Mouse (Mus musculus) liver, postnatal 0 days (tissue): ENCODE data around the gene Actr8. TPM values are rescaled to one million over a fixed set of nuclear protein-coding genes. Genes with fewer than 3 reads are reported as not detected.

Source experiments
- ATAC-seq: fragments of 200-750 bp; cut with Nextera tagmentation; 2 replicates; pipeline ENCODE4 v1.8.0; 2017; ENCODE audit warnings: mild to moderate bottlenecking, moderate library complexity
- DNase-seq: peaks from one replicate; pipeline ENCODE4 v3.0.0-alpha.2; 2016
- H3K27ac ChIP-seq: fragments of 300-500 bp; sonication (generic); 2 replicates; pipeline ENCODE4 v1.5.1; 2014; ENCODE audit warnings: antibody characterized with exemption, moderate library complexity, mild to moderate bottlenecking, low read depth
- H3K27me3 ChIP-seq: fragments of 300-500 bp; sonication (generic); 2 replicates; pipeline ENCODE4 v1.6.1; 2014; ENCODE audit warnings: low read length, control low read depth, mixed read lengths; ENCODE audit not compliant: insufficient read depth
- H3K36me3 ChIP-seq: fragments of 300-500 bp; sonication (generic); replicated peaks from 2 replicates; pipeline ENCODE4 v1.6.1; 2014; ENCODE audit warnings: mild to moderate bottlenecking, control low read depth, low read length, moderate library complexity, mixed read lengths; ENCODE audit not compliant: insufficient read depth
- H3K4me1 ChIP-seq: fragments of 300-500 bp; sonication (generic); 2 replicates; pipeline ENCODE4 v1.6.1; 2014; ENCODE audit warnings: antibody characterized with exemption, mild to moderate bottlenecking, control low read depth; ENCODE audit not compliant: insufficient read depth
- H3K4me2 ChIP-seq: fragments of 300-500 bp; sonication (generic); 2 replicates; pipeline ENCODE4 v1.6.1; 2014; ENCODE audit warnings: low read depth, mild to moderate bottlenecking, low read length, moderate library complexity, mixed read lengths
- H3K4me3 ChIP-seq: fragments of 300-500 bp; sonication (generic); 2 replicates; pipeline ENCODE4 v1.5.1; 2014; ENCODE audit warnings: low read depth, low read length
- H3K9ac ChIP-seq: fragments of 300-500 bp; sonication (generic); replicated peaks from 2 replicates; pipeline ENCODE4 v1.6.1; 2014; ENCODE audit warnings: mild to moderate bottlenecking, moderate library complexity
- H3K9me3 ChIP-seq: fragments of 300-500 bp; sonication (generic); 2 replicates; pipeline ENCODE4 v1.6.1; 2016; ENCODE audit warnings: mild to moderate bottlenecking, control low read depth, low read length, mixed read lengths
- CTCF ChIP-seq: sonication (generic); IDR thresholded peaks from 2 replicates; pipeline ENCODE4 v1.5.1; 2016; ENCODE audit warnings: antibody characterized with exemption, low read depth
- EP300 ChIP-seq: IDR thresholded peaks from 2 replicates; pipeline ENCODE4 v1.6.1; 2016; ENCODE audit warnings: antibody characterized with exemption, low read depth, mild to moderate bottlenecking
- WGBS: fragments of 180-500 bp; shearing (Covaris S2); extraction: QIAGEN DNeasy Blood & Tissue Kit; methylation state at CpG from one replicate; pipeline ENCODE4 v1.1.7; 2014; ENCODE audit not compliant: insufficient replicate concordance; 5-methylcytosine and 5-hydroxymethylcytosine counted together
- polyA plus RNA-seq: library from polyadenylated mRNA; unstranded; fragments of >200 nt; fragmentation: Nextera tagmentation; extraction: Ambion mirVana; gene quantifications from 2 replicates; pipeline ENCODE4 v1.2.1, GENCODE M21; 2015

Actr8 gene
- polyA plus RNA-seq, 1 experiment from 2014 or later: 15.0 TPM

GRCm38 (mm10) chr14:29999475-29999811, 21.3 kb downstream of the Actr8 start:
- ATAC-seq: peak; percentile 51
- Histone ChIP-seq H3K9me3 (no peaks in the 10 kb centered on the region), H3K4me2 (no peak overlapping the region), H3K4me3 (no peak overlapping the region), H3K9ac (no peak overlapping the region), H3K36me3 (peaks cover 15% of the 10 kb centered on the region), H3K4me1 (peaks cover 24% of the 10 kb centered on the region), H3K27me3 (no peaks in the 10 kb centered on the region), H3K27ac (peak overlapping the region; percentile 85)
- DNase-seq: peak; percentile 40
- TF ChIP-seq CTCF (no peak), EP300 (no peak)
- 51% methylated on average over 3 of the region's 3 CpGs for WGBS

- Histone ChIP-seq H3K27me3 (0 out of 2 replicates have a peak, but pooled peaks cover 3% of the 10 kb centered on the region), H3K4me3 (peak within 1 kb of the TSS; percentile 54), H3K9ac (peak within 1 kb of the TSS; percentile 71), H3K36me3 (no peaks in the 10 kb centered on the region), H3K27ac (peak within 1 kb of the TSS; percentile 91), H3K9me3 (no peaks in the 10 kb centered on the region), H3K4me1 (peaks cover 12% of the 10 kb centered on the region), H3K4me2 (peak within 1 kb of the TSS; percentile 72)
- ATAC-seq (peak; percentile 82), DNase-seq (peak; percentile 84)
- TF ChIP-seq EP300: no peak
- no peak for TF ChIP-seq CTCF
- WGBS: 9% methylated on average over 50 of the region's 54 CpGs
These were observed 30.8 kb downstream of the Actr8 start, which contains the start of the genes Il17rb and Chdh for GRCm38 (mm10) chr14:30008733-30009575. TSS of gene Il17rb (minus strand) at chr14:30008896. TSS of gene Chdh (plus strand) at chr14:30009023.

GRCm38 (mm10) chr14:30009864-30010560, 31.9 kb downstream of the Actr8 start:
- Histone ChIP-seq H3K9me3 (no peaks in the 10 kb centered on the region), H3K4me2 (peak overlapping the region; percentile 72), H3K36me3 (no peaks in the 10 kb centered on the region), H3K27me3 (0 out of 2 replicates have a peak, but pooled peaks cover 3% of the 10 kb centered on the region), H3K4me1 (peaks cover 21% of the 10 kb centered on the region), H3K27ac (peak overlapping the region; percentile 91), H3K4me3 (peak overlapping the region; percentile 54), H3K9ac (peak overlapping the region; percentile 71)
- DNase-seq (peak; percentile 57), ATAC-seq (peak; percentile 73)
- no peak for TF ChIP-seq CTCF
- TF ChIP-seq EP300: no peak
- 54% methylated on average over 10 of the region's 10 CpGs for WGBS

- Histone ChIP-seq H3K4me2 (peak overlapping the region; percentile 72), H3K4me1 (peaks cover 28% of the 10 kb centered on the region), H3K36me3 (no peaks in the 10 kb centered on the region), H3K4me3 (no peak overlapping the region; the same call in 1 of the 2 replicates), H3K9me3 (no peaks in the 10 kb centered on the region), H3K27me3 (0 out of 2 replicates have a peak, but pooled peaks cover 3% of the 10 kb centered on the region), H3K27ac (peak overlapping the region; percentile 60), H3K9ac (no peak overlapping the region)
- TF ChIP-seq CTCF (no peak), EP300 (no peak)
- DNase-seq: no peak
- ATAC-seq: no peak
- WGBS: 63% methylated on average over 10 of the region's 10 CpGs
These were observed 33.9 kb downstream of the Actr8 start for GRCm38 (mm10) chr14:30011886-30012560.

GRCm38 (mm10) chr14:30014487-30014886, 36.4 kb downstream of the Actr8 start:
- Histone ChIP-seq H3K4me1 (peaks cover 36% of the 10 kb centered on the region), H3K36me3 (no peaks in the 10 kb centered on the region), H3K27ac (0 out of 2 replicates have a peak overlapping the region, but pooled peaks have one; percentile 6), H3K27me3 (no peaks in the 10 kb centered on the region), H3K9ac (no peak overlapping the region), H3K4me2 (no peak overlapping the region), H3K4me3 (no peak overlapping the region), H3K9me3 (no peaks in the 10 kb centered on the region)
- TF ChIP-seq EP300 (no peak), CTCF (no peak)
- no peak for ATAC-seq
- no peak for DNase-seq
- 32% methylated on average over 10 of the region's 10 CpGs for WGBS
